Mouse (Mus musculus) layer of hippocampus, adult 9-11 months (tissue): Measurements from ENCODE around the gene Nt5c3b.
A peak's percentile ranks its signal among the peaks of the same experiment; 100 is the strongest.

Experiments used
- DNase-seq: peaks from one replicate; pipeline ENCODE4 v3.0.0; 2022

Nt5c3b gene

GRCm38 (mm10) chr11:100441797-100442196, at the start of gene Nt5c3b, which contains the start of gene Klhl10:
TSS of gene Nt5c3b (minus strand) at chr11:100441808.
TSS of gene Klhl10 (plus strand) at chr11:100441917.
- DNase-seq, result no peak

GRCm38 (mm10) chr11:100490951-100491350, 49.3 kb upstream of the Nt5c3b start:
- no peak for DNase-seq

GRCm38 (mm10) chr11:100485801-100486538, 44.4 kb upstream of the Nt5c3b start:
- DNase-seq, result no peak

GRCm38 (mm10) chr11:100484461-100484860, 42.9 kb upstream of the Nt5c3b start:
- no peak for DNase-seq

GRCm38 (mm10) chr11:100479152-100479551, 37.5 kb upstream of the Nt5c3b start:
- no peak for DNase-seq

- DNase-seq, result no peak
Measured at GRCm38 (mm10) chr11:100476281-100476680, 34.7 kb upstream of the Nt5c3b start.

- DNase-seq, result no peak
Measured at GRCm38 (mm10) chr11:100472935-100473295, 31.3 kb upstream of the Nt5c3b start.

- peak; percentile 89 for DNase-seq
Measured at GRCm38 (mm10) chr11:100472197-100472934, 30.8 kb upstream of the Nt5c3b start, which contains the start of gene Klhl11. TSS of gene Klhl11 (minus strand) at chr11:100472741.

- DNase-seq, result no peak
Measured at GRCm38 (mm10) chr11:100471352-100472196, 30.0 kb upstream of the Nt5c3b start.

GRCm38 (mm10) chr11:100465833-100466232, 24.2 kb upstream of the Nt5c3b start:
- DNase-seq, result no peak

GRCm38 (mm10) chr11:100465229-100465792, 23.7 kb upstream of the Nt5c3b start:
- DNase-seq, result no peak

- DNase-seq, result peak; percentile 68
Measured at GRCm38 (mm10) chr11:100462699-100463098, 21.1 kb upstream of the Nt5c3b start.

- no peak for DNase-seq
Measured at GRCm38 (mm10) chr11:100457711-100458110, 16.1 kb upstream of the Nt5c3b start.

GRCm38 (mm10) chr11:100457247-100457646, 15.6 kb upstream of the Nt5c3b start:
- no peak for DNase-seq

- DNase-seq, result no peak
Measured at GRCm38 (mm10) chr11:100442625-100443024, 1.0 kb upstream of the Nt5c3b start.

- DNase-seq, result peak; percentile 79
Measured at GRCm38 (mm10) chr11:100440691-100441522, 701 bp downstream of the Nt5c3b start.

- no peak for DNase-seq
Measured at GRCm38 (mm10) chr11:100437901-100438300, 3.7 kb downstream of the Nt5c3b start.

GRCm38 (mm10) chr11:100435678-100436246, 5.8 kb downstream of the Nt5c3b start:
- no peak for DNase-seq

GRCm38 (mm10) chr11:100432002-100432401, 9.6 kb downstream of the Nt5c3b start:
- DNase-seq, result no peak

GRCm38 (mm10) chr11:100430052-100430451, 11.6 kb downstream of the Nt5c3b start:
- no peak for DNase-seq

- DNase-seq, result no peak
Measured at GRCm38 (mm10) chr11:100428612-100429199, 12.9 kb downstream of the Nt5c3b start.
